31 mouse cellular contexts compared by ENCODE assay signal in the genomic region with DNA sequence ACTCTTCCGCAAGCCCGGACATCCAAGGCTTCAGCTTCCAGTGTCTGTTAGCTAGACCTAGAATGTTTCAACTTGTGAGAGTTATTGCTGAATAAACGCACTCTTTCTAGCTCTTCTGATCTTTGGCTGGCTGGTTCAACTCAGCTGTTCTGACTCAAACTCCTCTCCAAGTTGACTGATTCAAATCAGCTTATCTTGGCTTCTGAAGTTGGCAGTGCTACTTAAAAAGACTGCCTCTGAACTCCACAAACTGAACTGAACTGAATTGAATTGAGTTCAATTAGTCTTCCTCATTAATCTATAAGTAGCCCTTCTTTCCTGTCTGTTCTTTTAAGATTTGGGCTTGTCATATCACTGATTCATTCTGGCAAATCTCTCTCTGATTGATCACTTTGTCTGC.
"Had no signal": no experiment of that assay in that cellular context is flagged by ENCODE, and none has a peak within 500 bp of the region (broad histone marks: within the 10 kb centered on the region; RNA-seq: fewer than 3 reads in every experiment).

No protein-coding gene starts in this region.

- H3K27ac ChIP-seq: heart, embryonic 10.5 days; heart, embryonic 13.5 days; heart, embryonic 15.5 days; hindbrain, embryonic 10.5 days; hindbrain, embryonic 12.5 days; hindbrain, embryonic 13.5 days; hindbrain, embryonic 14.5 days; hindbrain, embryonic 15.5 days; hindbrain, postnatal 0 days; intestine, embryonic 15.5 days; kidney, embryonic 15.5 days; kidney, postnatal 0 days; layer of hippocampus, adult 2 months; left cerebral cortex, adult 2 months had no signal

- H3K4me3 ChIP-seq: heart, embryonic 10.5 days; heart, embryonic 12.5 days; heart, embryonic 13.5 days; heart, embryonic 15.5 days; hindbrain, embryonic 10.5 days; hindbrain, embryonic 12.5 days; hindbrain, embryonic 13.5 days; hindbrain, embryonic 15.5 days; intestine, embryonic 15.5 days; kidney, embryonic 15.5 days; layer of hippocampus, adult 2 months; left cerebral cortex, adult 2 months had no signal

- H3K36me3 ChIP-seq: heart, embryonic 10.5 days; heart, embryonic 12.5 days; heart, embryonic 13.5 days; heart, embryonic 15.5 days; hindbrain, embryonic 10.5 days; hindbrain, embryonic 12.5 days; hindbrain, embryonic 13.5 days; hindbrain, embryonic 15.5 days; intestine, embryonic 15.5 days; kidney, embryonic 15.5 days had no signal

- DNase-seq: heart, postnatal 10 days; heart, postnatal 14 days; heart, postnatal 36 days; heart, postnatal 4 days; kidney, adult 11 months; kidney, adult 18-20 months; kidney, adult 2 months; kidney, adult 8-10 months; kidney, adult 9 months; kidney, postnatal 10 days; kidney, postnatal 14 days; kidney, postnatal 25 days; kidney, postnatal 36 days; kidney, postnatal 4 days; layer of hippocampus, adult 9-11 months; layer of hippocampus, postnatal 36 days had no signal

- H3K9me3 ChIP-seq: heart, embryonic 10.5 days; heart, embryonic 13.5 days; heart, embryonic 15.5 days; hindbrain, embryonic 10.5 days; hindbrain, embryonic 12.5 days; hindbrain, embryonic 13.5 days; hindbrain, embryonic 15.5 days; intestine, embryonic 15.5 days; kidney, embryonic 15.5 days had no signal

- H3K27me3 ChIP-seq: heart, embryonic 12.5 days; heart, embryonic 13.5 days; heart, embryonic 15.5 days; hindbrain, embryonic 12.5 days; hindbrain, embryonic 13.5 days; hindbrain, embryonic 15.5 days; intestine, embryonic 15.5 days; kidney, embryonic 15.5 days had no signal

- H3K9ac ChIP-seq: heart, embryonic 12.5 days; heart, embryonic 13.5 days; heart, embryonic 15.5 days; hindbrain, embryonic 12.5 days; hindbrain, embryonic 13.5 days; hindbrain, embryonic 14.5 days; hindbrain, embryonic 15.5 days; intestine, embryonic 15.5 days; kidney, embryonic 15.5 days had no signal

- H3K4me1 ChIP-seq: heart, embryonic 10.5 days; heart, embryonic 12.5 days; heart, embryonic 13.5 days; heart, embryonic 15.5 days; hindbrain, embryonic 10.5 days; hindbrain, embryonic 12.5 days; hindbrain, embryonic 13.5 days; hindbrain, embryonic 15.5 days; intestine, embryonic 15.5 days; kidney, embryonic 15.5 days had no signal
